Comparison of ENCODE assay signal across 10 mouse cellular contexts in the genomic region with DNA sequence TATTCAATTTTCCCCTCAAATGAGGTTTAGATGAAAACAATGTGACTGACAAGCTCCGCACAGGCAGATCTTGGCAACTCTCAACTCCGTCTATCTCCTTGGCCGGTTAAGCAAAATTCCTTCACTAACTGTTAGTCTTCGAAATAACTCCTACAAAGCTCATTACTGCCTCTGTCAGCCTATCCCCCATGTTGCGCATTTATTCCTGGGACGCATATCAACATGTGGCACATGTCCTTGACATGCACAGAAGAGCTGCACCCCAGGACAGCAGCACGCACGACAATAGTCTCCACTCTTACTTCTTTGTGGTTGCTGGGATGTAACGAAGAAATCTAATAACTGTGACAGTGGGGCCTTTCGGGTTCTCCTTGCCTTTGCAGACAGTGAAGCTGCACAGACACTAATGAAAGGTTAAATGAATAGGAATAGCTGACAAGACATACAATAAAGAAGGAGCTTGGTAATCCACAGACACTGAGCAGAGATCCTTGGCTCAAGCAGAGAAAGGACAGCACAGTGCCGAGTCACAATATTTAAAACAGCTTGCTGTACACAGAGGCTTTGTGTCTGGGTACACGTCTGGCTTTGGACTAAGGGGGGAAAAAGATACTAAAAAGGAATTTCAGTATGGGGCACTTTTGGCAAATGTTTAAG. TPM values are rescaled to one million over a fixed set of nuclear protein-coding genes. Genes with fewer than 3 reads are reported as not detected.
DNase-seq lines count a peak whose midpoint lies in the region; ATAC-seq and TF ChIP-seq lines count a peak whose summit lies in the region.
"Had no signal": no experiment of that assay in that cellular context is flagged by ENCODE, and none has a peak within 500 bp of the region (broad histone marks: within the 10 kb centered on the region; RNA-seq: fewer than 3 reads in every experiment).

No protein-coding gene starts in this region.

- peaks cover 29% of the 10 kb centered on the region for H3K27me3 ChIP-seq in neural tube, embryonic 12.5 days (replicated peaks)
- peaks cover 64% of the 10 kb centered on the region for H3K27me3 ChIP-seq in hindbrain, embryonic 10.5 days (ENCODE audit: insufficient read depth, poor library complexity, severe bottlenecking)
- peaks cover 65% of the 10 kb centered on the region for H3K27me3 ChIP-seq in midbrain, embryonic 10.5 days (ENCODE audit: low read depth, poor library complexity, severe bottlenecking)
- H3K27me3 ChIP-seq in thymus, adult 2 months (ENCODE audit: control insufficient read depth, insufficient read depth, low read length) = no peaks in the 10 kb centered on the region; the same call in 1 of the 2 replicates

- WGBS in neural tube, embryonic 12.5 days = 38% methylated on average over 12 of the region's 12 CpGs
- 41% methylated on average over 12 of the region's 12 CpGs for WGBS in hindbrain, embryonic 10.5 days
- WGBS in midbrain, embryonic 10.5 days = 57% methylated on average over 12 of the region's 12 CpGs
- 94% methylated on average over 12 of the region's 12 CpGs for WGBS in thymus, adult 2 months

- no peaks in the 10 kb centered on the region for H3K36me3 ChIP-seq in neural tube, embryonic 12.5 days
- H3K36me3 ChIP-seq in hindbrain, embryonic 10.5 days = no peaks in the 10 kb centered on the region
- H3K36me3 ChIP-seq in midbrain, embryonic 10.5 days = no peaks in the 10 kb centered on the region
- H3K36me3 ChIP-seq in thymus, adult 2 months (ENCODE audit: control insufficient read depth, insufficient read depth, low read length) = no peaks in the 10 kb centered on the region
- H3K36me3 ChIP-seq: forebrain, embryonic 15.5 days had no signal

- H3K4me3 ChIP-seq in neural tube, embryonic 12.5 days = no peak overlapping the region
- H3K4me3 ChIP-seq in hindbrain, embryonic 10.5 days = no peak overlapping the region
- H3K4me3 ChIP-seq in midbrain, embryonic 10.5 days = no peak overlapping the region
- H3K4me3 ChIP-seq in thymus, adult 2 months (ENCODE audit: control insufficient read depth, insufficient read depth, low read length) = no peak overlapping the region
- H3K4me3 ChIP-seq: forebrain, embryonic 15.5 days had no signal

- peak; percentile 75; the same call in 1 of the 2 replicates for ATAC-seq in neural tube, embryonic 12.5 days (ENCODE audit: low FRiP score, low read depth)
- ATAC-seq: activated CD4-positive, CD25-positive, alpha-beta regulatory T cell, adult 4 months; forebrain, embryonic 15.5 days had no signal

- no peak for TF ChIP-seq POLR2A in thymus, adult 2 months (IDR thresholded peaks at IDR 0.05; ENCODE audit: control insufficient read depth, extremely low read depth, insufficient read depth, low read length, poor library complexity)

- H3K4me1 ChIP-seq in neural tube, embryonic 12.5 days = peaks cover 11% of the 10 kb centered on the region; the same call in 1 of the 2 replicates
- peaks cover 22% of the 10 kb centered on the region for H3K4me1 ChIP-seq in hindbrain, embryonic 10.5 days (replicated peaks)
- H3K4me1 ChIP-seq in midbrain, embryonic 10.5 days = peaks cover 26% of the 10 kb centered on the region
- H3K4me1 ChIP-seq in thymus, adult 2 months (replicated peaks; ENCODE audit: control insufficient read depth, insufficient read depth, low read length) = no peaks in the 10 kb centered on the region

- no peak for TF ChIP-seq CTCF in thymus, adult 2 months (IDR thresholded peaks at IDR 0.05; ENCODE audit: borderline replicate concordance, control insufficient read depth, extremely low read depth, insufficient read depth, low read length, poor library complexity)

- no peak overlapping the region for H3K9ac ChIP-seq in neural tube, embryonic 12.5 days
- H3K9ac ChIP-seq: forebrain, embryonic 15.5 days; liver, embryonic 14.5 days had no signal

- DNase-seq in neural tube, embryonic 10.5 days (ENCODE audit: extremely low spot score, low spot score) = no peak
- DNase-seq in hindbrain, embryonic 10.5 days (ENCODE audit: low spot score) = peak; percentile 39
- DNase-seq in midbrain, embryonic 10.5 days (ENCODE audit: low spot score) = peak; percentile 31
- DNase-seq in thymus, adult 2 months = no peak
- no peak for DNase-seq in heart, adult 8-10 months (ENCODE audit: low spot score)
- no peak for DNase-seq in frontal cortex, postnatal 10 days (ENCODE audit: low spot score in 2 of 2)

- H3K27ac ChIP-seq in neural tube, embryonic 12.5 days = no peak overlapping the region
- peak overlapping the region; percentile 23; the same call in 1 of the 2 replicates for H3K27ac ChIP-seq in hindbrain, embryonic 10.5 days
- H3K27ac ChIP-seq in midbrain, embryonic 10.5 days (replicated peaks) = no peak overlapping the region
- no peak overlapping the region for H3K27ac ChIP-seq in thymus, adult 2 months (ENCODE audit: control insufficient read depth, insufficient read depth, low read length)
- H3K27ac ChIP-seq: forebrain, embryonic 15.5 days; liver, embryonic 14.5 days had no signal

- peak overlapping the region; percentile 18; the same call in 1 of the 2 replicates for H3K4me2 ChIP-seq in neural tube, embryonic 12.5 days (replicated peaks)
- H3K4me2 ChIP-seq: forebrain, embryonic 15.5 days had no signal

- no peaks in the 10 kb centered on the region for H3K9me3 ChIP-seq in neural tube, embryonic 12.5 days
- H3K9me3 ChIP-seq in hindbrain, embryonic 10.5 days = no peaks in the 10 kb centered on the region
- H3K9me3 ChIP-seq in midbrain, embryonic 10.5 days (replicated peaks) = no peaks in the 10 kb centered on the region
- H3K9me3 ChIP-seq: forebrain, embryonic 15.5 days had no signal

RNA-seq across cellular contexts. Expression of gene Bnc2, which starts 6.0 kb away (rescaled TPM):
- polyA plus RNA-seq in neural tube, embryonic 12.5 days (2016; fragmentation: Nextera tagmentation; extraction: Ambion mirVana) = 9.6 and 12.2 TPM in 2 replicates
- polyA plus RNA-seq in hindbrain, embryonic 10.5 days (2016; fragmentation: Nextera tagmentation; extraction: Ambion mirVana) = 5.2 and 8.1 TPM in 2 replicates
- polyA plus RNA-seq in midbrain, embryonic 10.5 days (2016; fragmentation: Nextera tagmentation; extraction: Ambion mirVana) = 4.3 and 7.0 TPM in 2 replicates
- 1.2 and 1.8 TPM in 2 replicates for polyA plus RNA-seq in thymus, adult 2 months (2012; rRNA removed)
- total RNA-seq in heart, adult 8-10 months (2022) = 1 to 10 TPM; 5.2 to 6.7 (median 5.5) TPM
- polyA plus RNA-seq: activated CD4-positive, CD25-positive, alpha-beta regulatory T cell, adult 4 months had no signal

Comparison
In these comparisons a context has a peak if more than half of its experiments do, and no peak if none do; other contexts are left out.
1. DNase-seq: peak in hindbrain, embryonic 10.5 days (single experiment) and midbrain, embryonic 10.5 days (single experiment); none in neural tube, embryonic 10.5 days (single experiment), thymus, adult 2 months (single experiment), heart, adult 8-10 months (single experiment) and frontal cortex, postnatal 10 days (0 of 2).